Mouse (Mus musculus) kidney, adult 8-10 months (tissue): ENCODE results near the gene Pex11b.
"Not testable (repeated sequence)": the region's sequence is repeated elsewhere in the genome, so short reads cannot be mapped to it uniquely, and the experiment has no call there.

Experiments used
- DNase-seq, 2 experiments: peaks; one replicate each; pipeline ENCODE4 v3.0.0; 2022

The Pex11b gene

GRCm38 (mm10) chr3:96678456-96678855, 43.3 kb downstream of the Pex11b start:
- DNase-seq = no peak

GRCm38 (mm10) chr3:96679159-96679674, 44.0 kb downstream of the Pex11b start:
- DNase-seq = no peak

DNA sequence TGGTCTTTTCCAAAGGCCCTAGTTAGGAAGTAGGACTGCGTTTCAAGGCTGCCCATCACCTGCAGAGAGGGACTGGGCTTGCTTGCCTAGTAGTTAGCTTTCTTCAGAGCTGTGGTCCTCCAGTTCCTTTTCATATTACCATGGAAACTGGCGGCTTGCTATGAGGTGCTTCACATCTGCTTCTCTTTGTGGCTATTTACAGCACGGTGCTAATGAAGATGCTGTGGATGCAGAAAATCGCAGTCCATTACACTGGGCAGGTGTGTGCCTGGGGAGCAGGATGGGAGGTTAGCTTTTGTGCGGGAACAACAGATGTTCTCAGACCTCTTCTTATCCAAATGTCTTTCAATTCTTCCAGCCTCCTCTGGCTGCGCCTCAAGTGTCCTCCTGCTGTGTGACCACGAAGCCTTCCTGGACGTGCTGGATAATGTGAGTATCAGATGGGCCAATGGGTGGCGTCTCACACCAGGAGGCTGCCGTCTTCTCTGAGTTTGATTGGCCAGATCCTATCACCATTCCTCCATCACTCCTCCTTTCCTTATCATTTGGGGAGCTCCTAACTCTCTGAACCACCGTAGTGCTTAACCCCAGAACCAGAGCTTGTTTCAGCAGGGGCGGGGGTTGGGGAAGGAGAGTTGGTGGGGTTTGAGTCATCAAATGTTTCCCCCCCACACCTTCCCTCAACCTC, 45.2 kb downstream of the Pex11b start:
- no peak for DNase-seq

DNA sequence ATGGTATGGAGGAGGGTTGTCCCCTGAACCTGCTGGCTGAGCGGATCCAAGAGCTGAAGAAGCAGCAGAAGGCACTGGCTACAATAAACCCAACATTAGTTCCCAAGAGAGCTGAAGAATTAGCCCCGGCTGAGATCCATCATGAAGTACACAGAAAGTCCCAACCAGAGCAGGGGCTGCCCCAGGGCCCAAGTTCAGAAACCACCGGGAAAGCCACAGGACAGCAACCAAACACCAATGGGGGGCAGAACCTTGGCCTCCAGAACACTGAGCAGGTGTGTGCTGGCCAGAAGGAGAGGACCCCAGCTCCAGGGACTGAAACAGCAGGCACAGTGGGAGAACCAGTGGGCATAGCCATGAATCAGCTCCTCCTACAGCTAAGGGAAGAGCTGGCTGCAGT, 48.3 kb downstream of the Pex11b start:
- no peak for DNase-seq

GRCm38 (mm10) chr3:96684151-96684821, 49.1 kb downstream of the Pex11b start:
- DNase-seq = no peak

GRCm38 (mm10) chr3:96684822-96685156, 49.6 kb downstream of the Pex11b start:
- no peak for DNase-seq

GRCm38 (mm10) chr3:96686057-96686456, 50.9 kb downstream of the Pex11b start:
- DNase-seq = not testable (repeated sequence)

DNA sequence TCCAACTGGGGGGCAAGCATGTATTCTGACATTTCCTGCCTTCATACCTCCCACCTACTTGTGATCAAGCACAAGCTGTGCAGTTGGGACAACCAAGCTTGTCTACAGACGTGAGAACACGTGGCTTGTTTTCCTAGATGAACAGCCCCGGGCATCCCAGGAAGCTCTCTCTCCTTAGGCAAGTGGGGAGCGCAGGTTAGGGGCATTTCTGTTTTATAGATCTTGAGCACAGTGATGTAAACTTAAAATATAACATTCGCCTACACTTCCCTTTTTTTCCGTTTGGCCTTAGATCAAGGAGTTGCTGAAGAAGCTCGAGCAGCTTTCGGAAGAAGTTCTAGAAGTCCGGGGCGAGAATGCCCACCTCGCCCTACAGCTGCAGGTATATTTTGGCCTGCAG, 53.7 kb downstream of the Pex11b start:
- no peak for DNase-seq

- no peak for DNase-seq
Observed at GRCm38 (mm10) chr3:96690298-96690697, 55.1 kb downstream of the Pex11b start.

- DNase-seq = no peak
Observed at GRCm38 (mm10) chr3:96692506-96692905, 57.3 kb downstream of the Pex11b start.

GRCm38 (mm10) chr3:96693579-96693978, 58.4 kb downstream of the Pex11b start:
- DNase-seq = no peak
